Mouse (Mus musculus): ENCODE data around the gene Adh6a.

DNA sequence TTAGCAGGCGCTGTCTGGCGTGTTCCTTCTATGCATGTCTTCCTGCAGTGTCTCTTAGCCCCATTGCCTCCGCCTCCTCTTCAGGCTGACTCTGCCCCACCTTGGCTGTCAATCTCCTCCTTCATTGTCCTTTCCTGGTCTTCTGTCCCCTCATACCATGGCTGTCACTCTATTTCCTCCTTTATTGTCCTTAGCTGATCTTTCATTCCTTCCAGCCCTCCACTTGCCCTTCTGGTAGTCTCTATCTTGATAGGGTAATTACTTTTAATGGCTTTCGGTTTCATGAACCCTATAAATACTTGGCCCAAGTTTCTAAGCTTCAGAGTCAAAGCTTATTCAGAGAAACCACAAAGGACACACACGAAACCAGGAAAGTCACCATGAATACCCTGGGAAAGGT lies at the start of gene Adh6a:
- TF ChIP-seq CTCF (IDR thresholded peaks at IDR 0.05) = no peak
- no peak for TF ChIP-seq EP300 (IDR thresholded peaks at IDR 0.05)
